Mouse (Mus musculus) monocyte, adult 5-6 weeks (primary cell): ENCODE data around the gene Eef1b2. TPM values are rescaled to one million over a fixed set of nuclear protein-coding genes. Genes with fewer than 3 reads are reported as not detected.

Experiments used
- ATAC-seq: fragments of 153-309, 156-312 bp; replicated peaks from 2 replicates; pipeline ENCODE4 v1.8.0; 2017; ENCODE audit warnings: mild to moderate bottlenecking; ENCODE audit not compliant: low TSS enrichment, insufficient number of reproducible peaks, severe bottlenecking, poor library complexity, low FRiP score
- total RNA-seq: library from RNA; stranded (forward); fragments of 200-1000, 200-491, 200-594 nt; gene quantifications from 3 replicates; pipeline ENCODE4 v1.2.3, GENCODE M21; 2017

Gene Eef1b2
- total RNA-seq, 1 experiment from 2014 or later, result 1,946 TPM

GRCm38 (mm10) chr1:63225890-63226289 is 49.3 kb downstream of the Eef1b2 start:
- ATAC-seq, result no peak

DNA sequence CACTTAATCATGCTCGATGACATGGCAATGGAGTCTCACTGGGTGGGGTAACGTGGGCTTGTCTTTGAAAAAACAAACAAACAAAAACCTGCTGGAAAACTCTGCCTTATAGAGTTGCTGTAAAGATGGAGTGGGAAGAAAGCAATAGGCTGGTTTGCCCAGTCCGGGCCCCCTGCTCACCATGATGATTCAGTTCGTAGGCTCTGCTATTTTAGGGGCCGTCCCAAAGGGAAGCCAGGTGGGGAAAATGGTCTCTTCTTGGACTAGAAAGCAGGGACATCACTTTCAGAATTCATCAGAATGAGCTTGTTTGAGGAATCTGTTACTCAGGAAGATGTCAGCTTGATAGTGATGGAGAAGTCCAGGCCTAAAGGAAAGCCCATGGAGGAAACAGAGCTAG is 50.6 kb downstream of the Eef1b2 start:
- no peak for ATAC-seq

Other genes with a start within 250 kb of the Eef1b2 start
- 21.6 to 40.6 TPM (median 22.9 TPM) in 3 replicates for gene Ino80d, start 62.2 kb upstream of the Eef1b2 start, total RNA-seq
- 64.3 to 129 TPM (median 108 TPM) in 3 replicates for gene Ndufs1, start within 50 bp of the Eef1b2 start, total RNA-seq
- not detected in 3 replicates for gene Gpr1, start 37.7 kb downstream of the Eef1b2 start, total RNA-seq
- 1.9 TPM in 1 of 3 replicates, not detected in the others for gene Zdbf2, start 96.4 kb downstream of the Eef1b2 start, total RNA-seq